Mouse (Mus musculus) spleen, postnatal 14 days (tissue): ENCODE data around the gene Fam43a.

Source experiments
- DNase-seq, 2 experiments: peaks; one replicate each; pipeline ENCODE4 v3.0.0; 2021 to 2022; ENCODE audit warnings: low spot score in 2 of 2

The Fam43a gene

DNA sequence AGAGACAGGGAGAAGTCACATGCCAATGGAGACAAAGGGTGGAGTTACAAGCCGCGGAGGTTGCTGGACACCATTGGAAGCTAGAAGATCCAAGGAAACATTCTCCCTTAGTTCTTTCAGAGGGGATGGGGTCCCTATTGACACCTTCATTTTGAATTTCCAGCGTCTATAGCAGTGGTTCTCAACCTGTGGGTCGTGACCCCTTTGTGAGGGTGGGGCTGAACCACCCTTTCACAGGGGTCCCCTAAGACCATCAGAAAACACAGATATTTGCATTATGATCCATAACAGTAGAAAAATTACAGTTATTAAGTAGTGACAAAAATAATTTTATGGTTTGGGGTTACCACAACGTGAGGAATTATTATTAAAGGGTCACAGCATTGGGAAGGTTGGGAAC, 30.0 kb downstream of the Fam43a start:
- no peak for DNase-seq

DNA sequence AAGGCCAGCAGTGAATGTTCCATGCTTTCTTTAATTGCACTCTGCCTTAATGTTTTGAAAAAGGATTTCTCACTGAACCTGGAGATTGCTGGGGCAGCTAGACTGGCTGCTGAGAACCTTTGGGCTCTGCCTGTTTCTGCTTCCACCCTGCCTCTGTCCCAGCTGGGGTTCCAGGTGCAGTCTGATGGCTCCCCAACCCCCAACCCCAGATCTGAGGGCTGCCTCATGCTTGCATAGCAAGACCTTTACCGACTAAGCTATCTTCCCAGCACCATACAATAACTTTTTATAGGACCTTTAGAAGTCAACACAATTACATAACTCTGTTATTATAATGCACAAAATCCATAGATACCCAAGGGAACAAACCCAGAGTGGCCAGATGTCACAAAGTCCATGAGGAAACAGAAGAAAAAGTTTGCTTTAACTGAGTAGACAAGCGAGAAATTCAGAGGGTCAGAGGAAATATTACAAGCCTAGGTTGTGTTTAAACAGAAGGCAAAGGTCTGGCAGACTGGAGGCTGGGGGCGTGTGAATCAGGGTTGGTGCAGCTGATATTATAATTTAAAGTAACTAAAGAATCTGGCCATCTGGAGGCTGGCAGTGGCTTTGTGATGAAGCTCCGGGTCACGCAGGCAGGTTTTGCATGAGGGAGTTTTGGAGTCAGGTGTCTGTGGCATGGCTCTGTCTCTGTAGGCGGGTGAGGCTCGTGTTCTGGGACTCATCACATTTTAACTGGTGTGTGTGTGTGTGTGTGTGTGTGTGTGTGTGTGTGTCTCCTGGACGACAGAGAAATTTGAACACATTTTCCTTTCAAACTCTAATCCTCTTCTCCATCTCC, 34.6 kb downstream of the Fam43a start:
- no peak for DNase-seq

DNA sequence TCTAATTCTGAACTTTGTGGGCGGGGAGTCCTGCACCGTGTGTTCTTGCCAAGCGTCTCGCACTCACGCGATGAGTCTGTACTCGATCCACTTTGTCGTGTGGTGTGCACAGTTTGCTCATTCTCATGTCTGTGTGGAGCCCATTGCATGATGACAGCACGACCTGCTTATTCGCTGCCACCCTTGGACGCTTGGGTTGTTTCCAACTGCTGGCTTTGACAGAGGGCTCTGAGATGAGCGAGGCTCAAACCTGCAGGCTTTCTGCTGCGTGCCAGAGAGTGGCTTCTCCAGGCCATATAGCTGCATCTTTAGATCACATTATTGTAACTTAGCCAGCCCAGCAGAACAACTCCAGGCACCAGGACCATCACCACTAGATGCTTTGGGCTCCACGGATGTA, 39.1 kb downstream of the Fam43a start:
- DNase-seq, result no peak

DNA sequence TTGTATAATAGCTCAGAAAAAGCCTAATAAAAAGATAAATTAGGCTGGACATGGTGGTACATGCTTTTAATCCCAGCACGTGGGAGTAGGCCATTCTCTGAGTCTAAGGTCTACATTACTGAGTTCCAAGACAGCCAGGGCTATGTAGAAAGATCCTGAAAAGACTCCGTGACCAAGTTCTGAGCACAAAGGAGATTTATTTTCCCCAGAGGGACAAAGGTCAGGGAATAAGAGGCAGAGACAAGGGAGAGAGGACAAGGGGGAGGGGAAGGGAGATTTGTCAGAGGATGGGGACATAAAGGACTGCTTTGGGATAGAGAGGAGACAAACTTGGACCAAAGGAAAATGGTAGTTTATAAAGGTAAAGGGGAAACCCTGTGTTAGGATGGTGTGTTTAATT, 41.1 kb downstream of the Fam43a start:
- DNase-seq, result no peak

DNA sequence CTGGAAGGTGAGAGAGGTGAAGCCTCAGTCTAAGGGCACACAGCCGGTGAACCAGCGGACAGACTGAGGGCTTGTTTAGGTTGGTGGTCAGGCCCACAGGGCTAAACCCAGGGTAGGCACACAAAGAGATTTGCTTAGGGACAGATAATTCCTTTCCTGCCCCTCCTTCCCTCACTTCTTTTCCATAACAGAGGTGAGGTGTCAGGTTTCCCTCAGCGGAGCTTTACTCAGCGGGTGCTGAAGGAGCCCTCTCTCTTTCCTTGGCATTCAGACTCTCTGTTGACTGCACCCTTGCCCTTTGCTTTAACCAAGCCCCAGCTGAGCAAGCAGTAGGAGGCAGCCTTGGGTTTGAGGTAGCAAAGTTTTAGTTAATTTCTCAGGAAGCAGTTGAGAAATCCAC, 41.9 kb downstream of the Fam43a start:
- DNase-seq, result no peak

DNA sequence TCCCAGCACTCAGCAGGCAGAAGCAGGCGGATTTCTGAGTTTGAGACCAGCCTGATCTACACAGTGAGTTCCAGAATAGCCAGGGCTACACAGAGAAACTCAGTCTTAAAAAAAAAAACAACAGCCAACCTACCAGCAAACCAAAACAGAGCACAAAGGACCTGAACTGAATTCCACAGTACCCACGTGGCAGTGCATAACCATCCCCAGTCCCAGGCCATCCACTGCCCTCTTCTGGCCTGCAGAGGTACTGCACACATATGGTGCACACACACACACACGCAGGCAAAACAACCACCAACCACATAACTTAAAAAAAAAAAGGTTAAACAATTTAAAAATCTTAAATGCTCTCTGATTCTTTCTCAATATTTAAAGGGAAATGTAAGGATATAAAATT, 42.7 kb downstream of the Fam43a start:
- DNase-seq, result no peak

DNA sequence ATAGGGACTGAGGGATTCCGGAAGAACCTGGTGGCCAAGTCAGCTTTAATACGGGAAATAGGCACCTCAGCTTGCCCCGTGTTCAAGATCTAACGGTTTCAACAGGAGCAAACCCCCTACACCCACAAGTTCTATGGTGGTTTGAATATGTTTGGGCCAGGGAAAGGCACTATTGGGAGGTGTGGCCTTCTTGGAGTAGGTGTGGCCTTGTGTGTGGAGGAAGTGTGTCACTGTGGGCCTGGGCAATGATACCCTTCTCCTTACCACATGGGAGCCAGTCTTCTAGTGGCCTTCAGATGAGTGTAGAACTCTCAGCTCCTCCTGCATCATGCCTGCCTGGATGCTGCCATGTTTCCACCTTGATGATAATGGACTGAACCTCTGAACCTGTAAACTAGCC, 45.5 kb downstream of the Fam43a start:
- no peak for DNase-seq

DNA sequence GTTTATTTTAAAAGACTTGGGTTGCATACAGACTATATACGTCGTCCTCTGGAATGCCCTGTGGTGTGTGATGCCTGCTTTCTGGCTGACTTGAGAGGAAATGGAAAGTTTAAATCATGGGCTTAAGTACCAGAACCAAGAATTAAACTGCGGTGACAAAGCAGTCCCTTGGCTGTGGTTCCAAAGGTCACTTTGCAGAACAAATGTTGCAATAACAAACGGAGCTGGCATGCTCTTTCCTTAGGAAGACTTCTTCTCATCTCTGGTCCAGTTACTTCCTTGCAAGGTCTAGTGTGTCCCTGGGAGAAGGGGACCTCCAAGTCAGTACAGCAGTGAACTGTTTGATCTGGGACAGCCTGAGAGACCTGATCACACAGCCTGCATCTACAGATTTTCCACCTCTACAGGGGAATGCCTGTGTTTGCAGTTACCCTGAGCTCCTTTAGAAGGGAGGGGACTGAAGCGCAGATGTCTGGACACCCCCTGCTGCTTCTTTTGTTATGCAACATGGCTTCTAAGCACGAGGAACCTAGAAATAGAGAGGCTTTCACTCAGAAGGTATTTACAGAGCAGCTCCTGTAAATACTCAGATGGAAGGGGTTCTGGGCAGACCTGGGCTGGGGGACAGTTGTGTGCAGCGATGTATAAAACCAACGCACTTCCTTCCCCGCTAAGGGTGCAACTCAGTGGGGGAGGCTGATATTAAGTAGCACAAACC, 46.5 kb downstream of the Fam43a start:
- DNase-seq, result no peak

DNA sequence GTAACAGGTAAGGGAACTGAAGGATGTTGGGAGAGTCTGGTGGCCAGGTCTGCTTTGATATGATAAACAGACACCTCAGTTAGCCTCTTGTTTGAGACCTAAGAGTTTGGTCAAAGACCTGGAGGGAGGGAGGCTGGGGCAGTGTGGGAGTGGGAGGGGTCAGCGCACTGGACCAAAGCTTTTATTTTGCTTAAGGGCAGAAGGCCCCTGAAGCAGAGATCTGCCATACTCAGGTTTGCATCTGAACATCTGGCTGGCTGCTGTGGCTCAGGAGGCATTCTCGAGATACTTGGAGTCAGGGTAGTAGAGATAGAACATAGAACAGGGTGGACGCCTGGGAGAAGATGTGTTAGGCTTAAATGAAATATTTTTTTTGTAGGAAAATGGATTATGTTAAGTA, 47.3 kb downstream of the Fam43a start:
- DNase-seq, result no peak

DNA sequence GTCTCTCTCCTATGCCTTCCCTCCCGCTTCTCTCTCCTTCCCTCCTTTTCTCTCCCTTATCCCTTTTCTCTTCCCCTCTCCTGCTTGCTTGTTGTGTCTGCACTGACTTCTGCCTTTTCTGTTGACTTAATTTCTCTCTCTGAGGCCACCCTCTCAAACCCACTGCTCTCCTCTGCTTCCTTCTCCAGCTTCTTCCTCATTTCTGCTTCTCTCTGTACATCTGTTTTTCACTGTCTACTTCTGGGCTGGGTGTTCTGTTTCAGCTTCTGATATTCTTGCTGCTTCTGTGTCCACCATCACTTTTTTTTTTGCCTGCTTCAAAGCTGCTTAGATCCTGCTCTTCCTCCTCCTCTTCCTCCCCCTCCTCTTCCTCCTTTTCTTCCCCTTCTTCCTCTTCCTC, 51.8 kb downstream of the Fam43a start:
- no peak for DNase-seq
